Mouse (Mus musculus) neutrophil, adult 83 days (primary cell): ENCODE data around the gene Ogfrl1. TPM values are rescaled to one million over a fixed set of nuclear protein-coding genes. Genes with fewer than 3 reads are reported as not detected.

Source experiments
- total RNA-seq, 2 experiments: library from RNA; stranded (reverse); gene quantifications; one replicate each; pipeline ENCODE4 v1.2.4; 2023

Ogfrl1 gene
- 100 to 1,000 TPM; 124 to 129 TPM for total RNA-seq

GRCm38 (mm10) chr1:23397623-23398022 lies at the start of gene Ogfrl1:
TSS of gene Ogfrl1 (minus strand) at chr1:23397772.

